Mouse (Mus musculus) brown adipose tissue, adult 24 weeks (tissue): ENCODE data around the gene Ank3. TPM values are rescaled to one million over a fixed set of nuclear protein-coding genes. Genes with fewer than 3 reads are reported as not detected.

Experiments used
- H3K27ac ChIP-seq: fragments of 200-500 bp; replicated peaks from 2 replicates; pipeline ENCODE4 v1.5.1; 2012; ENCODE audit warnings: low read depth, mild to moderate bottlenecking, low read length
- H3K4me1 ChIP-seq: fragments of 200-500 bp; 2 replicates; pipeline ENCODE4 v1.6.1; 2012; ENCODE audit warnings: low read length, mixed read lengths; ENCODE audit not compliant: control insufficient read depth, insufficient read depth, insufficient read length
- H3K4me3 ChIP-seq: fragments of 200-500 bp; 2 replicates; pipeline ENCODE4 v1.5.1; 2012; ENCODE audit warnings: low read depth, mild to moderate bottlenecking, low read length, moderate library complexity; ENCODE audit not compliant: insufficient read depth
- polyA plus RNA-seq: library from polyadenylated mRNA; stranded (reverse); fragments of >200 nt; gene quantifications from 2 replicates; pipeline ENCODE4 v1.2.4, GENCODE M21; 2012; ENCODE audit not compliant: missing spikeins, insufficient read depth, insufficient read length

The Ank3 gene
- polyA plus RNA-seq, 1 experiment = 6.5 TPM

- H3K4me3 ChIP-seq = no peak overlapping the region
- 0 out of 2 replicates have a peak, but pooled peaks cover 2% of the 10 kb centered on the region for H3K4me1 ChIP-seq
- H3K27ac ChIP-seq = no peak overlapping the region
Observed at GRCm38 (mm10) chr10:69645311-69645802, 246.8 kb downstream of the Ank3 start.

- Histone ChIP-seq H3K27ac (no peak overlapping the region), H3K4me1 (0 out of 2 replicates have a peak, but pooled peaks cover 2% of the 10 kb centered on the region), H3K4me3 (no peak overlapping the region)
Observed at GRCm38 (mm10) chr10:69645929-69646328, 247.4 kb downstream of the Ank3 start.

- peaks cover 7% of the 10 kb centered on the region; the same call in 1 of the 2 replicates for H3K4me1 ChIP-seq
- H3K27ac ChIP-seq = no peak overlapping the region
- no peak overlapping the region for H3K4me3 ChIP-seq
Observed at GRCm38 (mm10) chr10:69650074-69650473, 251.5 kb downstream of the Ank3 start.

- no peak overlapping the region for H3K4me3 ChIP-seq
- no peak overlapping the region for H3K27ac ChIP-seq
- H3K4me1 ChIP-seq = peaks cover 4% of the 10 kb centered on the region; the same call in 1 of the 2 replicates
Observed at GRCm38 (mm10) chr10:69652660-69653059, 254.1 kb downstream of the Ank3 start.

- Histone ChIP-seq H3K4me3 (no peak overlapping the region), H3K4me1 (peaks cover 4% of the 10 kb centered on the region; the same call in 1 of the 2 replicates), H3K27ac (no peak overlapping the region)
Observed at GRCm38 (mm10) chr10:69653121-69653677, 254.6 kb downstream of the Ank3 start.

DNA sequence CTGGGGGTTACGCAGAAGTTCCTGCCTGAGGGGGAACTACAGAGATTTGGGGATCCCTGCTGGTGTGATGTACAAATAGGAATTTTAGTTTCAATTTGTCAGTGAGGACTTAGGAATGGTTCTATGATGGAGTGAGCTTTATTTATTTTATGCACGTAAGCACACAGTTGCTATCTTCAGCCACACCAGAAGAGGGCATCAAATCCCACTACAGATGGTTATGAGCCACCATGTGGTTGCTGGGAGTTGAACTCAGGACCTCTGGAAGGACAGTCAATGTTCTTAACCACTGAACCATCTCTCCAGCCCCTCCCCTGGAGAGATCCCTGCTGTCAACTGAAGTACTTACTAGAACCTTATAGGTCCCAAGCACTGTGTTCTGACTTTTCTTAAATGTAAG is 255.6 kb downstream of the Ank3 start:
- Histone ChIP-seq H3K4me1 (peaks cover 4% of the 10 kb centered on the region; the same call in 1 of the 2 replicates), H3K4me3 (no peak overlapping the region), H3K27ac (no peak overlapping the region)

- Histone ChIP-seq H3K4me1 (peaks cover 4% of the 10 kb centered on the region; the same call in 1 of the 2 replicates), H3K27ac (no peak overlapping the region), H3K4me3 (no peak overlapping the region)
Observed at GRCm38 (mm10) chr10:69654866-69655633, 256.5 kb downstream of the Ank3 start.

DNA sequence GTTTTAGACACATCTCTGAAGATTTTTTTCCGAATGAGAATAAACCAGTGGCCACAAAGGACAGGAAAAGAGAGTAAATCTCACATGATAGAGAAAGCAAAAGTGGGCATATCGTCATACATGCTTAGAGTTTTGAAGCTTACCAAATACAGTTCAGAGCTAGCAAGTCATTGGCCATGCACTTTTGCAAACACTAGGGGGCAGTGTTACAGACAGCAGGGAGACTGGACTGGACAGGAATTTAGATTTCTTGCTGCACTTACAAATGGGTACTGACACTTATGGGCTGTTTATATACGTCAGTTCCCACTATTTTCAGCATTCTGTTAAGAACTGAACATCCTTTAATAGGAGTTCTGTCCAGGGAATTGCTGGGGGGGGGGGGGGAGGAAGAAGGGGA is 257.7 kb downstream of the Ank3 start:
- Histone ChIP-seq H3K27ac (no peak overlapping the region), H3K4me1 (peaks cover 4% of the 10 kb centered on the region; the same call in 1 of the 2 replicates), H3K4me3 (no peak overlapping the region)

DNA sequence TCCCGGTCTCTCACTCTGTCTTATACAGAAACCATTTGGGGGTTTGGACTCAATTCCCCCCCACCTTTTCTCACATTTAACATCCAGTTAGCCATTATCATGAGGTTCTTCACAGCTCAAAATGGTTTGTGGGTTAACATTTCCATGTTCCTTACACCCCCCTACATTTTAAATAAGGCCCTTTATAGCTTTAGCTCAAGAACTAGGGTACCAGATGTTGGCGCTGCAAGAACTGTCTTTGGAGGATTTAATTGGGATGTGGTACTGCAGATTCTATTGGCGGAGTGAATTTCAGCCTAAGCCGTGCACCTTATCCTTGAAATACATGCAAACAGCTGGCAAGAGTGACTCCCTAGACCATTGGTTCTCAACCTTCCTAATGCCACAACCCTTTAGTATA is 261.2 kb downstream of the Ank3 start:
- Histone ChIP-seq H3K27ac (no peak overlapping the region), H3K4me1 (no peaks in the 10 kb centered on the region), H3K4me3 (no peak overlapping the region)

- Histone ChIP-seq H3K4me1 (no peaks in the 10 kb centered on the region), H3K27ac (no peak overlapping the region), H3K4me3 (no peak overlapping the region)
Observed at GRCm38 (mm10) chr10:69662338-69662737, 263.8 kb downstream of the Ank3 start.

- no peak overlapping the region for H3K27ac ChIP-seq
- no peaks in the 10 kb centered on the region for H3K4me1 ChIP-seq
- H3K4me3 ChIP-seq = no peak overlapping the region
Observed at GRCm38 (mm10) chr10:69667482-69667881, 268.9 kb downstream of the Ank3 start.

- Histone ChIP-seq H3K27ac (no peak overlapping the region), H3K4me1 (no peaks in the 10 kb centered on the region), H3K4me3 (no peak overlapping the region)
Observed at GRCm38 (mm10) chr10:69670496-69670895, 271.9 kb downstream of the Ank3 start.

GRCm38 (mm10) chr10:69670959-69671358 is 272.4 kb downstream of the Ank3 start:
- H3K27ac ChIP-seq = no peak overlapping the region
- no peak overlapping the region for H3K4me3 ChIP-seq
- H3K4me1 ChIP-seq = no peaks in the 10 kb centered on the region

DNA sequence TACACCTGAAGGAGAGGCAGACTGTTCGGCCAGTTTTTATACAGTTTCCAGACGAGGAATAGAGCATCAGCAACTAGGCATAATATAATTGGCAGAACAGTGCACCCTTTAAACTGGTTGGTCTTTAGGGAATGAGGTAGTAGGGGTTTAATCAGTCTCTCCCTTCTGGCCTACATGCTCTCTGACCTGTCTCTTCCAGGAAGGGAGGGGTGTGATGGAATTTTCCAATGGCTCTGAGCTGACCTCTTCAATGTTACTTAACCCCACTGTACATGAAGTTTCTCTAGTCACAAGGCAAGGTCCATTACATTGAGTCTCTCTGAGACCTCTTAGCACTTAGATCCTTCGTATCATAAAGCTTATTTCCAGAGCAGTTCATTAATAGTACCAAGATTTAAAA is 272.9 kb downstream of the Ank3 start:
- no peaks in the 10 kb centered on the region for H3K4me1 ChIP-seq
- H3K27ac ChIP-seq = no peak overlapping the region

GRCm38 (mm10) chr10:69672545-69672944 is 274.0 kb downstream of the Ank3 start:
- Histone ChIP-seq H3K27ac (no peak overlapping the region), H3K4me3 (no peak overlapping the region), H3K4me1 (no peaks in the 10 kb centered on the region)

More for the DNA sequence above, 272.9 kb downstream of the Ank3 start:
- no peak overlapping the region for H3K4me3 ChIP-seq

GRCm38 (mm10) chr10:69678230-69678629 is 279.7 kb downstream of the Ank3 start:
- Histone ChIP-seq H3K4me3 (no peak overlapping the region), H3K27ac (no peak overlapping the region), H3K4me1 (no peaks in the 10 kb centered on the region)
